Mouse (Mus musculus): ENCODE data around the gene Mpig6b. TPM values are rescaled to one million over a fixed set of nuclear protein-coding genes. Genes with fewer than 3 reads are reported as not detected.
"Not testable (repeated sequence)": the region's sequence is repeated elsewhere in the genome, so short reads cannot be mapped to it uniquely, and the experiment has no call there.

The Mpig6b gene
- polyA plus RNA-seq, 1 experiment from 2014 or later = 0.89 TPM

DNA sequence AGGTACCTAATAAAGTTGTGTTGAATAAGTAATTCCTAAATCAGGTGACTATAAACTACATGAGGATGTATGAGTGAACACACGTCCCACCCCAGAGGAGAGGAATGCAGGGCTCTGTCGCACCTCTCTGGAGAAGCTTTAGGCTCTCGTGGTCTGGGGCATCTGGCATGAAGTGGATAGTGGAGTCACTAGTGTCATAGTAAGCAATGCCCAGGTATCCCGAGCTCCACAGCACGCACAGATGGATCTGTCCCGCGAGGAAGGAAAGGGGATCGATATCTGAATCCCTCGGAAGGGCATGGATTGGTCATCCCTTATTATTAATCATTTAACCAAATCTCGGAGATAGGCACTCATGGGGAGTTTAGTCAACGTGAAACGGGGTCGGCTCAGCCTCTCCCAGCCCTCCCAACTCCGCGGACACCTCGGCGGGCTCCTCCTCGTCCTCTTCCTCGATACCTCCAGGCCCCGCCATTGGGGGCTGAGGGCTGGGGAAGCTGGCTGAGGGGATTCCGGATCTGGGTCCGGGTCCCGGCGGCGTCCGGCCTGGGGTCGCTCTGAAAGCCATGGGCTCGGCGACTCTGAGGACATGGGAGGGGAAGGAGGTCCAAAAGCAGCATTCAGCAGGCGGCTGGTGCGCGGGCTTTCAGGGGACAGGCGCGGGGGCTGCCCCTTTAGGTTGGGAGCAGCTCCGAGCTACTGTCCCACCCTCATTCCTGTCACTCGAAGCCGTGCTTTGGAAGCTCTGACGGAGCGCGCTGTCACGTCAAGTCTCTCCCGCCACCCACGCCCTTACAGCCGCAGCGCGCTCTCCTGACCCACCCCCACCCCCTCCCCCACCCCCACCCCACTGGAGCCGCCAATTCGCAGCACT, 19.9 kb downstream of the Mpig6b start:
- Histone ChIP-seq H3K4me3 (peak overlapping the region; percentile 55), H3K36me3 (no peaks in the 10 kb centered on the region), H3K27me3 (no peaks in the 10 kb centered on the region), H3K9me3 (no peaks in the 10 kb centered on the region), H3K4me1 (peaks cover 44% of the 10 kb centered on the region), H3K9ac (peak overlapping the region; percentile 89), H3K4me2 (peak overlapping the region; percentile 95), H3K27ac (peak overlapping the region; percentile 86)
- WGBS = 6% methylated on average over 39 of the region's 48 CpGs
- ATAC-seq (ENCODE audit: insufficient number of reproducible peaks, insufficient read depth, low FRiP score, low TSS enrichment, low read depth) = peak; percentile 69

DNA sequence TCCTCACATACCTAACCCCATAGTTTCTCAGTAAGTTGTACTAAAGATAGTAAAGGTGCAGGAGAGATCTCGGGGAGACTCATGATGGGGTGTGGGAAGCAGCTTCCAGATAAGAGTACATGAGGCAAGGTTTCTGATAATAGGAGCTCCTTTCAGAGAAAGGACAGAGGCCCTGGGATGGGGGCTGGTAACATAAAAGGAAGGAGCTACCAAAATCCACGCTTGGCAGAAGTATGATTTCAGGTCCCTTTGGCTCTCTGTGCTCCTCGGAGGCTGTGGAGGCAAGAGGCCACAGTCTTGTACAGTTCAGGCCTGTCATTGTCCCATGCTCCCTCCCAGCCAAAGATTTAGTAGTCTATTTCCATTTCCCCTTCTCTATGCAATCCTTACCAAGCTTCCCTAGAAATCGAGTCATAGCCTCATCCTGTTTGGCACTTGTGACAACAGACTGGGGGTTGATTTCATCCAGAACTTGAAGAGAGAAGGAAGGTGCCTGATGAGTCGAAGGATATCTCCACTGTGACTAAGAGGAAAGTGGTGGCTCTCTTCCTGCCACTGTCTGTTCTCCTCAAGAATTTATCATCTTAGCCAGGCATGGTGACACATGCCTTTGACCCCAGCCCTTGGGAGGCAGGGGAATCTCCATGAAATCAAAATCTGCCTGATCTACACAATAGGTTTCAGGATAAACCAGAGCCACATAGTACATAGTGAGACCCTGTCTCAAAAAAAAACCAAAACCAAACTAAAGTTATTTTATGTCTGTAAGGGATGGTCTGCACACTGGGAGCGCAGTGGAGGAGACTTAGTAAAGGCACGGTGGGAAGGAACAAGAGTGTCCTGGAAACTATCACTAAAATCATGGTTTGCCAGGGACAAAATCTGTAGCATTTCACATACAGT, 20.8 kb downstream of the Mpig6b start:
- no peak overlapping the region; the same call in 1 of the 2 replicates for H3K9ac ChIP-seq
- no peaks in the 10 kb centered on the region for H3K27me3 ChIP-seq
- peak overlapping the region; percentile 95 for H3K4me2 ChIP-seq
- 82% methylated on average over 7 of the region's 7 CpGs for WGBS
- no peaks in the 10 kb centered on the region for H3K36me3 ChIP-seq
- peak overlapping the region; percentile 55 for H3K4me3 ChIP-seq
- ATAC-seq (ENCODE audit: insufficient number of reproducible peaks, insufficient read depth, low FRiP score, low TSS enrichment, low read depth) = no peak
- H3K9me3 ChIP-seq = no peaks in the 10 kb centered on the region
- H3K4me1 ChIP-seq = peaks cover 44% of the 10 kb centered on the region
- H3K27ac ChIP-seq = 0 out of 2 replicates have a peak overlapping the region, but pooled peaks have one; percentile 86

DNA sequence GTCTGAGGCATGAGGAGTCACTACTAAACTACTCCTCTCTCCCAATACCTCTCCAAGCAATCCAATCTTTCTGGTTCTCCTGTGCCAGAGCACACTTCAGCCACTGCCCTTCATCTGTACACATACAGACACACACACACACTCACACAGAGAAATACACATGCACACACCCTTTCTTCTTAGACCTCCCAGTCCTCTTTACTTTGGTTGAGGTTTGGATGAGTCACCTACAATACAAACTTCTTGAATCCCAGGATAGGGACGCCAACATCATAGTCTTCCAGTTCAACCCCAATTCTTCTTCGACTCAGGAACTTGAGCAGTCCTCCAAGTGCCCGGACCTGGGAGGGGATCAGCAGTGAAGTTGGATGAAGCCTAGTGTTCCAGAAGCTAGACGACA, 22.2 kb downstream of the Mpig6b start:
- H3K27ac ChIP-seq = no peak overlapping the region
- no peak overlapping the region for H3K4me2 ChIP-seq
- no peaks in the 10 kb centered on the region for H3K36me3 ChIP-seq
- H3K4me1 ChIP-seq = peaks cover 32% of the 10 kb centered on the region
- ATAC-seq (ENCODE audit: insufficient number of reproducible peaks, insufficient read depth, low FRiP score, low TSS enrichment, low read depth) = no peak
- no peaks in the 10 kb centered on the region for H3K27me3 ChIP-seq
- H3K9ac ChIP-seq = 0 out of 2 replicates have a peak overlapping the region, but pooled peaks have one; percentile 2
- no peak overlapping the region for H3K4me3 ChIP-seq
- 86% methylated on average over 4 of the region's 4 CpGs for WGBS
- H3K9me3 ChIP-seq = no peaks in the 10 kb centered on the region

DNA sequence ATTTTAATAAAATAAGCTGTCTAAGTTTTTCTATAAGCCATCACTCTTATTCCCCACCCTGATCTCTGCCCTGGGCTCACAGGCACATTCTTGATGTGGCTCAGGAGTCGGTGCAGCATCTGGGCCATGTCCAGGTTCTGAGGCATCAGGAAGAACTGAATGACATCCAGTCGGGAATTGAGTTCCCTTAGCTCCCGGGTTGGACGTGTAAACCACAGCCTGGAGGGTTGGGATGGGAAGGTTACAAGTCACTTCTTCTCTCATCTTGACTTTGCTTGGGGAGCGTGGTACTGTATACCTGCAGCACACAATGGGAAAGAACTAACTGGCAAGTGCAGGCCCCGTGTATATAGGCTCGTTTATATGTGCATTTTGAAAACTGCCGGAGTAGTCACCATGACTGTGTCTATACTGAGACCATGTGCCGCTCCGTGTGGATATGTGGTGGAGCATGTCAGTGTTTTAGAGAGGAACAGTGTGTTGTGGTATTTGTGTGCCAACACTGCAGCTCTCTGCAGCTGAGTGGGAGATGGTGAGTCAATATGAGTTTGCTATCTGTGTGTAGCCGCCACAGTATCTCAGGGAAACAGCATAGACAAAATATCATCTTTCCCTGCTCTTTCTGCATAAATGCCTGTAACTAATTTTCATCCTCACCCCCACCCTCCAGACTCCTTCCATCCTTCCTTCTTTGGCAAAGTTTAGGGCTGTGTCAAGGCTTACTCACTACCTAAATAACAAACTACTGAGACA, 26.7 kb downstream of the Mpig6b start:
- 80% methylated on average over 11 of the region's 11 CpGs for WGBS
- H3K9me3 ChIP-seq = no peaks in the 10 kb centered on the region
- H3K27ac ChIP-seq = no peak overlapping the region
- no peaks in the 10 kb centered on the region; the same call in 1 of the 2 replicates for H3K4me1 ChIP-seq
- ATAC-seq (ENCODE audit: insufficient number of reproducible peaks, insufficient read depth, low FRiP score, low TSS enrichment, low read depth) = no peak
- H3K4me2 ChIP-seq = no peak overlapping the region
- H3K27me3 ChIP-seq = no peaks in the 10 kb centered on the region
- no peak overlapping the region for H3K9ac ChIP-seq
- no peaks in the 10 kb centered on the region for H3K36me3 ChIP-seq
- H3K4me3 ChIP-seq = no peak overlapping the region

DNA sequence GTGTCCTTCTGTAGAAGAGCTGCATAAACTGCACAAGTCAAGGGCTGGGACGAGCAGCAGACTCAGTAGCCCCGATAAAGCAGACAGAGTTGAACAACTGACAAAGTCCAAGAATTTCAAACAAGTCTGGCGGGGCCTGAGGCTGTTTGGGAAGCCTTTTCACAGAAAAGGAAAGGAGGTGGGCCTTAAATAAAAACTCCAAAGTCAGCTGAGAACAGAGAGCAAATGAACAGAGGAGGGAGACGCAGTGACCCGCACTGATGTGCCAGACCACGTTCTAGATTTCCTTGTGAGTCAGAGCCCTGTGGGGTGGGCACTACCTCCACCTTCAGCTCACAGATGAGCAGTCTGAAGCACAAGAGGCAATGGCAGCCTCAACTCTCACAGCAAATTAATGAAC, 31.1 kb downstream of the Mpig6b start:
- H3K4me3 ChIP-seq = no peak overlapping the region
- 65% methylated on average over 6 of the region's 6 CpGs for WGBS
- H3K4me2 ChIP-seq = no peak overlapping the region
- H3K36me3 ChIP-seq = no peaks in the 10 kb centered on the region
- peaks cover 1% of the 10 kb centered on the region for H3K4me1 ChIP-seq
- no peaks in the 10 kb centered on the region for H3K9me3 ChIP-seq
- no peaks in the 10 kb centered on the region for H3K27me3 ChIP-seq
- ATAC-seq (ENCODE audit: insufficient number of reproducible peaks, insufficient read depth, low FRiP score, low TSS enrichment, low read depth) = no peak
- no peak overlapping the region for H3K9ac ChIP-seq
- H3K27ac ChIP-seq = no peak overlapping the region

DNA sequence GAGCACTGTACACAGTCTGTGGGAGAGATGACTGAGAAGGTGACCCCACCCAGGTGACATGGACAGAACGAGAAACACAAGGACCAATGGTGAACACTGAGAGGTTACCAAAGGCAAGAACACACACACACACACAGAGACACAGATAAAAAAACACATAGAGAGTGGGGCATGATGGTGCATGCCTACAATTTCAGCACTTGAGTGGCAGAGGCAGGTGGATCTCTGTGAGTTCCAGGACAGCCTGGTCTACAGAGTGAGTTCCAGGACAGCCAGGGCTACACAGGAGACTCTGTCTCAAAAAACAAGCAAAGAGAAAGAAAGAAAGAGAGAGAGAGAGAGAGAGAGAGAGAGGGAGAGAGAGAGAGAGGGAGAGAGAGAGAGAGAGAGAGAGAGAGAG, 32.3 kb downstream of the Mpig6b start:
- 65% methylated on average over 1 of the region's 1 CpGs for WGBS
- not testable (repeated sequence) for ATAC-seq (ENCODE audit: insufficient number of reproducible peaks, insufficient read depth, low FRiP score, low TSS enrichment, low read depth); H3K9me3 ChIP-seq; H3K4me3 ChIP-seq; H3K4me2 ChIP-seq; H3K27ac ChIP-seq; H3K36me3 ChIP-seq; H3K9ac ChIP-seq; H3K27me3 ChIP-seq; H3K4me1 ChIP-seq

DNA sequence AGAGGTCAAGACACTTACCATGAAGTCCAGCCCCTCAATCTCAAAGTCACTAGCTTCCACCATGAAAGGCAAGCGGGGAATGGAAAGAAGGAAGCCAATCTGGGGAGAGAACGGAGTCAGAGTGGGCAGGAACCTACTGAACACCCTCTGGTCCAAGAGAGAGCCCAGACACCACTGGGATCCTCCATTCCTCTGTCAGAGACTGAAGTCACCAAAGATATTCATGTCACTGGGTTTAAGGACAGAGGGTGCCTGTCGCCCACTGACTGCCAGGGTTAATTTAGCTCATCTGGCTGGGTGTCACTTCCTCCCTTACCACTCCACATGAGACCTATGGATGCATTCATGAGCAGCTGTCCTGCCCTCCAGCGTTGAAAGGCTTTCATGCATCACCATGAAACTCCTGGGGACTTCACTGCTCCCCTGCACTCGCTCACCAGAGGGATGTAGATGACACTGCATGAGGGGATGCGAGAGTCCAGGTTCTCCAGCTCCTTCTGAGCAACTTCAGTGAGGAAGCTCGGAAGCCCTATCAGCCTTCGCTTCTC, 33.6 kb downstream of the Mpig6b start:
- 73% methylated on average over 8 of the region's 8 CpGs for WGBS
- Histone ChIP-seq H3K4me1 (peaks cover 12% of the 10 kb centered on the region), H3K27me3 (no peaks in the 10 kb centered on the region), H3K4me3 (no peak overlapping the region), H3K9me3 (no peaks in the 10 kb centered on the region), H3K36me3 (no peaks in the 10 kb centered on the region), H3K9ac (no peak overlapping the region), H3K4me2 (no peak overlapping the region), H3K27ac (no peak overlapping the region)
- no peak for ATAC-seq (ENCODE audit: insufficient number of reproducible peaks, insufficient read depth, low FRiP score, low TSS enrichment, low read depth)

DNA sequence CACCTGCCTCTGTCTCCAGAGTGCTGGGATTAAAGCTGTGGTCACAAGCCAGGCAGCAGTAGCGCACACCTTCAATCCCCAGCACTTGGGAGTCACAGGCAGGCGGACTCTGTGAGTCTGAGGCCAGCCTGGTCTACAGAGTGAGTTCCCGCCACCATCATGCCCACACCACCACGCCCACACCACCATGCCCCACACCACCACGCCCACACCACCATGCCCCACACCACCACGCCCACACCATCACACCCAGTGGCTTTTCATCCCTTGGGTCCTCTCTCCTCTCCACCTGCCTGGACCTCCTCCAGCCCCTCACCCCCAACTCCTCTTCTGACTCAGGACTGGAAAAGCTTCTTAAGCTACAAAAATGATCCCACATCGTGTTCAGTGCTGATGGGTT, 34.1 kb downstream of the Mpig6b start:
- H3K4me2 ChIP-seq = no peak overlapping the region
- H3K9ac ChIP-seq = no peak overlapping the region
- WGBS = 93% methylated on average over 7 of the region's 7 CpGs
- H3K9me3 ChIP-seq = no peaks in the 10 kb centered on the region
- H3K27ac ChIP-seq = no peak overlapping the region
- H3K4me1 ChIP-seq = peaks cover 15% of the 10 kb centered on the region
- no peak overlapping the region for H3K4me3 ChIP-seq
- H3K27me3 ChIP-seq = no peaks in the 10 kb centered on the region
- no peaks in the 10 kb centered on the region for H3K36me3 ChIP-seq
- no peak for ATAC-seq (ENCODE audit: insufficient number of reproducible peaks, insufficient read depth, low FRiP score, low TSS enrichment, low read depth)

DNA sequence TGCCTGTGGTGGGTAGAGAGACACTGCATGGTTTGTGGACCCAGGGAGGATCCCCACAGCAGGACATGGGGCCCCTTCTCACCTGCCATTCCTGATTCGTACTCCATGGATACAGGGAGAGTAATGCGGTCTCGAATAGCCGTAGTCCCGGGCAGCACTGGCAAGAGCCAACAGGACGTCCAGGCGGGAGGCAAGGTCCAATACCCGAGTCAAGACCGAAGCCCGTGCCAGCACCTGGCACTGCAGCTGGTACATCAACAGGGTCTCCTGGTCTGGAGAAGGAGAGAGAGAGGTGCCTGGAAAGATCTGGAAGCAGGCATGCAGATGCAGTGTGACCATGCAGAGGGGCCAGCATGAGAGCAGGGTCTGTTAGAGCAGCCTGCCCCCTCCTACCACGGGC, 34.7 kb downstream of the Mpig6b start:
- WGBS = 92% methylated on average over 11 of the region's 11 CpGs
- no peak overlapping the region for H3K4me3 ChIP-seq
- ATAC-seq (ENCODE audit: insufficient number of reproducible peaks, insufficient read depth, low FRiP score, low TSS enrichment, low read depth) = no peak
- H3K36me3 ChIP-seq = no peaks in the 10 kb centered on the region
- peaks cover 20% of the 10 kb centered on the region for H3K4me1 ChIP-seq
- no peaks in the 10 kb centered on the region for H3K9me3 ChIP-seq
- H3K27ac ChIP-seq = no peak overlapping the region
- H3K9ac ChIP-seq = no peak overlapping the region
- H3K27me3 ChIP-seq = no peaks in the 10 kb centered on the region
- no peak overlapping the region for H3K4me2 ChIP-seq

DNA sequence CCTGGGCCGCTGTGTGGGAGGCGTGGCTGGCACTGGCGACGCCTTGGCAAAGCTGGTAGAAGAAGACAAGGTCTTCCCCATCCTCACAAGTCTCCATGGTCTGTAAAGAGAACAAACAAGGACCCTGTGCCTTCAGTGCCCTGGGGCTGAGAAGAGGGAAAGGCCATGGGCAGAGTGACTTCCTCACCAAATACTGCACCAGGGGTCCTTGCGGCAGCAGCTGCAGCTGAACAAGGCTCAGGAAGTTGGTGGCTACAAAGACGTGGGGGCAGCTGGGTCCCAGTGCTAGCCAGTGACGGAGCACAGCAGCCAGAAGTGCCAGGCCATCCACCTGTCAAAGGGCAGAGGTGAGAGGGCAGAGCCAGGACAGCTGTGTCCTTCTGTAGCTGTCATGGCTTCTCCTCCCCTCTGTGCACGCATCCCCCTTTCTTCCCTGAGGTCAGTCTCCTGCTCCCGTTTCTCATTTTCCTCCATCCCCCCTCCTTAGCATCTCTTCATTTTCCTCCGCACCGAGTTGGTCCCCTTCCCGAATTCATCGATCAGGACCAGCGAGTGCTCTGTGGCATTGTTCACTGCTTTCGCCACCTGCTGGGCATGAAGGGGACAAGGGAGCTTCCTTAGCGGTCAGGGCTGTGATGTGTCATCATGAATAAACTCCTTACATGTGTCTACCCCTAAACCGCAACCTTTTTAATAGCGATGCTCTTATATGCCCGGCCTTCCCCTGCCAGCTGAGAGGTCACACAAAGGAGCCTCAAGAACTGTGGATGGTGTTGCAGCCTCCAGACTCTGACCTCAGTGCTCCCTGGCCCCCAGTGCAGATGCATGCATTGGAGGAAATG, 36.1 kb downstream of the Mpig6b start:
- Histone ChIP-seq H3K27ac (no peak overlapping the region), H3K9ac (0 out of 2 replicates have a peak overlapping the region, but pooled peaks have one; percentile 58), H3K27me3 (no peaks in the 10 kb centered on the region), H3K4me1 (peaks cover 29% of the 10 kb centered on the region), H3K4me3 (no peak overlapping the region), H3K36me3 (no peaks in the 10 kb centered on the region), H3K9me3 (no peaks in the 10 kb centered on the region), H3K4me2 (peak overlapping the region; percentile 24)
- no peak for ATAC-seq (ENCODE audit: insufficient number of reproducible peaks, insufficient read depth, low FRiP score, low TSS enrichment, low read depth)
- 31% methylated on average over 19 of the region's 19 CpGs for WGBS
